Mouse (Mus musculus) spleen, adult 2 months (tissue): Measurements from ENCODE around the gene Cfl1.

Source experiments
- CTCF ChIP-seq: fragments of 200-500 bp; IDR thresholded peaks from 2 replicates; pipeline ENCODE4 v1.5.1; 2011; ENCODE audit warnings: mild to moderate bottlenecking, inconsistent platforms; ENCODE audit not compliant: insufficient read depth, insufficient read length, insufficient replicate concordance; ENCODE audit errors: extremely low read depth
- POLR2A ChIP-seq: fragments of 200-500 bp; IDR thresholded peaks from 2 replicates; pipeline ENCODE4 v1.6.1; 2011; ENCODE audit warnings: low read depth, low read length, inconsistent platforms

GRCm38 (mm10) chr19:5529325-5530137 is 39.3 kb downstream of the Cfl1 start:
- TF ChIP-seq CTCF (peak; percentile 100), POLR2A (no peak)
